Mouse (Mus musculus): Measurements from ENCODE around the gene Hist1h2af. TPM values are rescaled to one million over a fixed set of nuclear protein-coding genes. Genes with fewer than 3 reads are reported as not detected.
"Not testable (repeated sequence)": the region's sequence is repeated elsewhere in the genome, so short reads cannot be mapped to it uniquely, and the experiment has no call there.

Gene Hist1h2af
- polyA plus RNA-seq, 1 experiment from 2014 or later = 2.8 TPM

GRCm38 (mm10) chr13:23570261-23571021, 36.7 kb downstream of the Hist1h2af start:
- not testable (repeated sequence) for H3K36me3 ChIP-seq, H3K27me3 ChIP-seq, H3K9me3 ChIP-seq
- Histone ChIP-seq H3K4me3 (peak overlapping the region; percentile 50), H3K4me2 (replicated peaks) (peak overlapping the region; percentile 64), H3K4me1 (peaks cover 24% of the 10 kb centered on the region), H3K9ac (replicated peaks) (peak overlapping the region; percentile 54), H3K27ac (replicated peaks) (peak overlapping the region; percentile 97)
- under 1% methylated on average over 27 of the region's 41 CpGs for WGBS
- peak; percentile 11 for ATAC-seq (replicated peaks)

DNA sequence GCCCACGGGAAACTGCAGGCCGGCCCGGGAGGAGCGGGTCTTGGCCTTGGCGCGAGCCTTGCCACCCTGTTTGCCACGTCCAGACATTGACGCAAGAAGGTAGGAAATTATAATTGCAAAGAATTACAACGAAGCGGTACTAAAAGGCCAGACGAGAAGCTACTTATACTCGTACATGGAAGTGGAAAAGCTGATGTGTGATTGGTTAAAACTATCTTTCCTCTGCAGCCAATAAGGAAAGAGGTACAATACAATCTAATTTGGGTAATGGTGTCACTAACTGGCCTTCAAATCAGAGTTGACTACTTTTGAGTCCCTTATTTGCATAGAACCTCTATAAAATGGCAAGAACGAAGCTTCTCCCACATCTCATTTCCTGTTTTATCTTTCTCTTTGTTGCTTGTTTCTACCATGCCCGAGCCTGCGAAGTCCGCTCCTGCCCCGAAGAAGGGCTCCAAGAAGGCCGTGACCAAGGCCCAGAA, 37.4 kb downstream of the Hist1h2af start, which contains the start of the genes Hist1h2ae and Hist1h2bg:
Hist1h2ae (minus strand) TSS at position 199 of the 482 bp plus-strand sequence.
Hist1h2bg (plus strand) TSS at position 375 of the 482 bp plus-strand sequence.
- peak within 1 kb of the TSS; percentile 64 for H3K4me2 ChIP-seq (replicated peaks)
- H3K27me3 ChIP-seq = no peaks in the 10 kb centered on the region
- ATAC-seq (replicated peaks) = peak; percentile 93
- WGBS = under 1% methylated on average over 18 of the region's 18 CpGs
- no peaks in the 10 kb centered on the region for H3K9me3 ChIP-seq
- H3K4me3 ChIP-seq = peak within 1 kb of the TSS; percentile 50
- peak within 1 kb of the TSS; percentile 69 for H3K9ac ChIP-seq (replicated peaks)
- H3K4me1 ChIP-seq = peaks cover 25% of the 10 kb centered on the region
- peak within 1 kb of the TSS; percentile 97 for H3K27ac ChIP-seq (replicated peaks)
- no peaks in the 10 kb centered on the region for H3K36me3 ChIP-seq

DNA sequence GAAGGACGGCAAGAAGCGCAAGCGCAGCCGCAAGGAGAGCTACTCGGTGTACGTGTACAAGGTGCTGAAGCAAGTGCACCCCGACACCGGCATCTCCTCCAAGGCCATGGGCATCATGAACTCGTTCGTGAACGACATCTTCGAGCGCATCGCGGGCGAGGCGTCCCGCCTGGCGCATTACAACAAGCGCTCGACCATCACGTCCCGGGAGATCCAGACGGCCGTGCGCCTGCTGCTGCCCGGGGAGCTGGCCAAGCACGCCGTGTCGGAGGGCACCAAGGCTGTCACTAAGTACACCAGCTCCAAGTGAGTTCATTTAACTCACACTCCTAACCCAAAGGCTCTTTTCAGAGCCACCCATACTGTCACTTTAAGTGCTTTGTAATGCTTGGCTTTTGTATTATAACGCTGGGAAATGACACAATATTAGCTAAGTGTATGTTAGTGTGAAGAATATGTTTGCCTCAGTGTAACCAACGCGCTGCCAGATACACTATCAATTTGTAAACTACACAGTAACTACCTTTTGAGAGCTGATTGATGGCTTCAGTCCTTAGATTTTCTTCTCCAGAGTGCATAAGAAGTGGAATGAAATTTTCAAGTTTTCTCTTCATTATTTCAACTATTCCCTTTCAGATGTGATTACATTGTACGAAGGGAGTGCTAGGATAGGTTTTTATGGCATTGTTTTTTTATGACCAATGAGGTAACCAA, 38.0 kb downstream of the Hist1h2af start:
- H3K36me3 ChIP-seq; ATAC-seq (replicated peaks); H3K9me3 ChIP-seq; H3K27me3 ChIP-seq: not testable (repeated sequence)
- WGBS = 0% methylated on average over 20 of the region's 34 CpGs
- Histone ChIP-seq H3K4me2 (replicated peaks) (peak overlapping the region; percentile 64), H3K4me3 (peak overlapping the region; percentile 50), H3K4me1 (peaks cover 31% of the 10 kb centered on the region), H3K27ac (replicated peaks) (peak overlapping the region; percentile 97), H3K9ac (replicated peaks) (peak overlapping the region; percentile 69)

- H3K4me3 ChIP-seq = peak overlapping the region; percentile 50
- no peak for ATAC-seq (replicated peaks)
- H3K4me2 ChIP-seq (replicated peaks) = peak overlapping the region; percentile 64
- no peaks in the 10 kb centered on the region for H3K27me3 ChIP-seq
- peak overlapping the region; percentile 97 for H3K27ac ChIP-seq (replicated peaks)
- H3K4me1 ChIP-seq = peaks cover 38% of the 10 kb centered on the region
- H3K9me3 ChIP-seq = no peaks in the 10 kb centered on the region
- no peaks in the 10 kb centered on the region for H3K36me3 ChIP-seq
- H3K9ac ChIP-seq (replicated peaks) = peak overlapping the region; percentile 69
- 37% methylated on average over 2 of the region's 2 CpGs for WGBS
Observed at GRCm38 (mm10) chr13:23572218-23573033, 38.7 kb downstream of the Hist1h2af start.

- 6% methylated on average over 20 of the region's 20 CpGs for WGBS
- Histone ChIP-seq H3K4me1 (peaks cover 38% of the 10 kb centered on the region), H3K27ac (replicated peaks) (peak overlapping the region; percentile 97), H3K4me3 (peak overlapping the region; percentile 50), H3K9ac (replicated peaks) (peak overlapping the region; percentile 69), H3K4me2 (replicated peaks) (peak overlapping the region; percentile 64)
- not testable (repeated sequence) for H3K27me3 ChIP-seq; ATAC-seq (replicated peaks); H3K9me3 ChIP-seq; H3K36me3 ChIP-seq
Observed at GRCm38 (mm10) chr13:23573034-23573897, 39.6 kb downstream of the Hist1h2af start.

DNA sequence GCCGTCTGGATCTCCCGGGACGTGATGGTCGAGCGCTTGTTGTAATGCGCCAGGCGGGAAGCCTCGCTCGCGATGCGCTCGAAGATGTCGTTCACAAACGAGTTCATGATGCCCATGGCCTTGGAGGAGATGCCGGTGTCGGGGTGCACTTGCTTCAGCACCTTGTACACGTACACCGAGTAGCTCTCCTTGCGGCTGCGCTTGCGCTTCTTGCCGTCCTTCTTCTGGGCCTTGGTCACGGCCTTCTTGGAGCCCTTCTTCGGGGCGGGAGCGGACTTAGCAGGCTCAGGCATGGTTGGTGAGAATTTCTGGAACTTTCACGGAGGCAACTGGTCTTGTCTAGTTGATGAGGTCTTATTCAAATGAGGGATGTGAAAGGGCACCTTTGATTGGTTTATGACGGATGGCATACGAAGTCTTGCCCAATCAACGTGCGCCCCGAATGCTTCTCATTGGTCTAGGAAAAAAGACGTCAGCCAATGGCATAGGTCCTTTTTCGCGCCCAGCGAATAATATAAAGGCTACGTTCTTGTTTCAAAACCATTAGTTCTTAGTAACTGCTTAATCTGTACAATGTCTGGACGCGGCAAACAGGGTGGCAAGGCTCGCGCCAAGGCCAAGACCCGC, 40.3 kb downstream of the Hist1h2af start, which contains the start of the genes Hist1h2bf and Hist1h2ad:
Hist1h2bf (minus strand) TSS at position 299 of the 627 bp plus-strand sequence.
Hist1h2ad (plus strand) TSS at position 484 of the 627 bp plus-strand sequence.
- H3K9ac ChIP-seq (replicated peaks) = peak within 1 kb of the TSS; percentile 69
- not testable (repeated sequence) for H3K9me3 ChIP-seq, H3K27me3 ChIP-seq, H3K36me3 ChIP-seq
- under 1% methylated on average over 40 of the region's 42 CpGs for WGBS
- peak within 1 kb of the TSS; percentile 72 for H3K4me2 ChIP-seq (replicated peaks)
- H3K4me3 ChIP-seq = peak within 1 kb of the TSS; percentile 50
- ATAC-seq (replicated peaks) = peak; percentile 93
- peak within 1 kb of the TSS; percentile 97 for H3K27ac ChIP-seq (replicated peaks)
- peaks cover 38% of the 10 kb centered on the region for H3K4me1 ChIP-seq

GRCm38 (mm10) chr13:23574546-23575170, 41.0 kb downstream of the Hist1h2af start:
- Histone ChIP-seq H3K9ac (replicated peaks) (peak overlapping the region; percentile 43; the same call in 1 of the 2 replicates), H3K4me3 (peak overlapping the region; percentile 50), H3K4me1 (peaks cover 38% of the 10 kb centered on the region), H3K27ac (replicated peaks) (peak overlapping the region; percentile 97), H3K4me2 (replicated peaks) (peak overlapping the region; percentile 72)
- not testable (repeated sequence) for H3K9me3 ChIP-seq; H3K27me3 ChIP-seq; ATAC-seq (replicated peaks); H3K36me3 ChIP-seq
- 0% methylated on average over 13 of the region's 39 CpGs for WGBS

- H3K9me3 ChIP-seq = no peaks in the 10 kb centered on the region
- H3K4me2 ChIP-seq (replicated peaks) = peak within 1 kb of the TSS; percentile 72
- no peaks in the 10 kb centered on the region for H3K36me3 ChIP-seq
- under 1% methylated on average over 18 of the region's 18 CpGs for WGBS
- peak within 1 kb of the TSS; percentile 47 for H3K4me3 ChIP-seq
- H3K27me3 ChIP-seq = no peaks in the 10 kb centered on the region
- peak within 1 kb of the TSS; percentile 74 for H3K9ac ChIP-seq (replicated peaks)
- H3K27ac ChIP-seq (replicated peaks) = peak within 1 kb of the TSS; percentile 97
- peak; percentile 61 for ATAC-seq (replicated peaks)
- H3K4me1 ChIP-seq = peaks cover 34% of the 10 kb centered on the region
Observed at GRCm38 (mm10) chr13:23575271-23575851, 41.7 kb downstream of the Hist1h2af start, which contains the start of gene Hist1h3d. Gene Hist1h3d, plus strand, starts transcription at chr13:23575763.

GRCm38 (mm10) chr13:23575864-23576313, 42.2 kb downstream of the Hist1h2af start:
- WGBS = under 1% methylated on average over 15 of the region's 40 CpGs
- H3K4me3 ChIP-seq = peak overlapping the region; percentile 47
- H3K27ac ChIP-seq (replicated peaks) = peak overlapping the region; percentile 97
- H3K27me3 ChIP-seq; ATAC-seq (replicated peaks); H3K36me3 ChIP-seq; H3K9me3 ChIP-seq: not testable (repeated sequence)
- H3K9ac ChIP-seq (replicated peaks) = peak overlapping the region; percentile 74
- peaks cover 35% of the 10 kb centered on the region for H3K4me1 ChIP-seq
- H3K4me2 ChIP-seq (replicated peaks) = peak overlapping the region; percentile 72
